Mouse (Mus musculus): ENCODE measurements around the gene Arl6ip1. TPM values are rescaled to one million over a fixed set of nuclear protein-coding genes. Genes with fewer than 3 reads are reported as not detected.

Arl6ip1 gene
- 274 and 277 TPM in 2 replicates for polyA plus RNA-seq (2012; rRNA removed)

DNA sequence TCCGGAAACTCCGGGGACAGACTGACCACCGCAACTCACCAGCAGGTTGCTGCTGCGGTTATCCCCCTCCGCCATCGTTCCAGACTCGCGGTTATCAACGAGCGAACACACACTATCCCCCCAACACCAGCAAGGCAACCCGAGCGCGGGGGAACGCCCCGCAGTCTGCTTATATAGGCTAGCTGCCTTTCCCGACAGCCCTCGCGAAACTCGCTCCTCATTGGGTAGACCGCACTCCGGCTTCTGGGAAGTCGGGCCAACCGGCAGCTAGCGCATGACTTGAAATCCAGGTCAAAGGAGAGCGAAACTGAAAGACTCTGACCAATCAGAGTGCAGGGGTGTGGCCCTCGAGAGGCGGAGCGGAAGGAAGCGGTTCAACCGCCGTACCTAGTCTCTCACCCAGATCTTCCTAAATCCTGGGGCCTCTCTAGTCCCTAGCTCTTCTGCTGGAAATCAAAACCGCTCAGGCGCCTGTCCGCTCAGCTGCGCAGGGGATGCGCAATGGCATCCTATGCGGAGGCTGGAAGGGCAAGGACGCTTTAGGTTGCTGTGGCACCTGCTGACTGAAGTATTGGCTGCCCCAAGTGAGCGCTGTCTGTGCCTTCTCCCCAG is at the start of gene Arl6ip1:
Gene Arl6ip1 (minus strand): TSS at position 233 of the 612 bp plus-strand sequence.

DNA sequence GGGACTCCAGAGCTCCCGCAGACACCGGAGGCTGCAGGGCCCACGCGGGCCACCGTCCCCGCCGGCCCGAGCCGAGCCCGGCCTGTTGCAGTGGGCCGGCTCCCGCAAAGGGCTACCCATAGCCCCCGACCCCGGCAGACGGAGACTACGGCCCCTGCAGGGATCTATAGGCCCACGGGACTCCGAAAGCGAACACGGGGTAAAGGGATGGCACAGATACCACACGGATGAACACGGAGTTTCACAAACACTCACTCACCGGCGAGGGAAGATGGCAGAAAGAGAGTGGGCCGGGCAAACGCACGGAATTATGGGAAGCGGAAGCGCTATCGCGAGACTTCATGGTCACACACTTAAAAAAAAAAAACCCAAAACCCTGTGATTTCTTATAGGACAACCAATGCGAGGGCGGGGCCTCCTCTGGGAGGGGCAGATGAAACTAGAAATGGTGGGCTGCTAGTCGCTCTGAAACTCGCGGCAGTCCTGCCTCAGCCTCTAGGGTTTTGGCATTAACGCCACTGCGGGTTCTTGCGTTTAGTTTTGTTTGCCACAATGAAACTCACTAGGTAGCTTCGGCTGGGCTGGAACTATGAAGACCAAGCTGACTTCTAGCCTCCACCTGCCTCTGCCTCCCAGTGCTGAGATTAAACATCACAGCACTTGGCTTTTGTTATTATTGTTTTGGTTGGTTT is 13.4 kb downstream of the Arl6ip1 start, which contains the start of gene Rps15a:
Gene Rps15a (minus strand): TSS at position 312 of the 692 bp plus-strand sequence.

Other genes with a start within 250 kb of the Arl6ip1 start
- gene Rps15a, start 13.5 kb downstream of the Arl6ip1 start, polyA plus RNA-seq (2012; rRNA removed) = 3,497 and 3,571 TPM in 2 replicates
- gene Smg1, start 114.0 kb upstream of the Arl6ip1 start, polyA plus RNA-seq (2012; rRNA removed) = 49.2 and 49.7 TPM in 2 replicates

Data from central nervous system, embryonic 14 days (tissue).